Mouse (Mus musculus): Measurements from ENCODE around the gene P4hb. TPM values are rescaled to one million over a fixed set of nuclear protein-coding genes. Genes with fewer than 3 reads are reported as not detected.

The P4hb gene
- polyA plus RNA-seq (2017; shearing (Covaris generic)): 100 to 1,000 TPM; 162 to 169 TPM

GRCm38 (mm10) chr11:120572752-120573584, at the start of gene P4hb:
Gene P4hb (minus strand): TSS chr11:120573253.
- peak; percentile 82 for ATAC-seq

DNA sequence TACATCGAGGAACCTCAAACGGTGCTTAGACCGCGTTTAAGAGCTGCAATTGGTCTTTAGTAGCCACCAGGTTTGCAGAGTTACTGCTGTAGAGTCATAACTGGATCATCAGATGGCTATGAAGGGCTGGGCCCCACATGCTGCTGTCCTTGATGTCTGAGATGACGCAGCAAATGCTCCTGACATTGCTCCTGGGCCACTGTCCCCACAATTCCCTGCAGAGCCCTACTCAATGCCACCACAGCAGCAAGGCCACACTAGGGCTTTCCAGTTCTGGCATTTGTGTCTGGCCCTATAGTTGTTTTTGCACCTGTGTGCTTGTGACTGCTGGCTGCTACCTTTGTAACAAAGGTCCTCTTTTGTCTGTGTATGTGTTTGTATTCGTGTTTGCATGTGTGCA, 49.8 kb upstream of the P4hb start:
- ATAC-seq: no peak

- ATAC-seq: no peak
Measured at GRCm38 (mm10) chr11:120620195-120620594, 47.1 kb upstream of the P4hb start.

GRCm38 (mm10) chr11:120618619-120619535, 45.8 kb upstream of the P4hb start:
- ATAC-seq: no peak

- peak; percentile 93 for ATAC-seq
Measured at GRCm38 (mm10) chr11:120617519-120618112, 44.6 kb upstream of the P4hb start, which contains the start of gene Pcyt2. Gene Pcyt2 (minus strand): TSS chr11:120617936.

- no peak for ATAC-seq
Measured at GRCm38 (mm10) chr11:120616617-120617294, 43.7 kb upstream of the P4hb start.

DNA sequence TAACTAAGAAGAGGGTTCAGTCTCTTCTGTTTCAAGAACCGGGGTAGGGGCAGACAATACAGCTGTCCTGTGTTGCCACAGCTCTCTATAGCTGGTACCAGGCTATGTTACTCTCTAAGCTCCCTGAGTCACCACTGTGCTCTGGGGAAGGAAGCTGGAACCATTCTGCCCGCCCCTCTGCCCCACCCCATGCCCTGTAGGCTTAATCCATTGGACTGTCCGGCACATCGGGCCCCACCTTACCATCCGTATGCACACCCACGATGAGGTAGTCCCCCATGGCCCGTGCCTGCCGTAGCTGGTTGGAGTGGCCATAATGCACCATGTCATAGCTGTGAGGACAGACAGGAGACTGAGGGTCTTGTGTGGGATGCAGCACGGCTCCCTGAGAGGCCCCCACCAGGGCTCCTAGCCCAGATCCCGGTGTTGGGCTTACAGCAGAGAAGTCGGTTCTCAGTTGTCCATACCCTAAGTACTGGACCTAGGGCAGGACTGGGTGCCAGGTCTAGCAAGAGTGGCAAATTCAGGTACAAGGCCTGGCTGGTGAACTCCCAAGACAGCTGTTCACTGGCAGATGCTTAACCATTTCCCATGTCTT, 42.7 kb upstream of the P4hb start:
- ATAC-seq: no peak

- no peak for ATAC-seq
Measured at GRCm38 (mm10) chr11:120615167-120615566, 42.1 kb upstream of the P4hb start.

DNA sequence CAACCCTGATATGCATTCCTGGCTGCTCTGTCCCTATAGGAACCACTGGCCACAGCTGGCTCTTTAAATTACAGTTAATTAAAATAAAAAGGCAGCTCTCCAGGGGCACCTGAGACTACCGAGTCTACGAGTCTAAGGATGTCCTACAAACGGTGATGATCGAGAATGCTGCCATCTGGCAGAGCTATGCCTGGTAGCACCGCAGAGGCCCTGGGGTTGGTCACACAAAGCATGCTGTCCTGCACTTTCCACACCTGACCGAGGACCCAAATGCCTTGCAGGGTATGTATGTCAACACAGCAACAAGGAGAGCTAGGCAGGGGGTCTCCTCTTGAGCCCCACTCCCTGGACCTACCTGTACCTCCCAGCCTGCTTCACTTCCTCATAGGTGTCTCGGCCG, 40.9 kb upstream of the P4hb start:
- no peak for ATAC-seq

- ATAC-seq: no peak
Measured at GRCm38 (mm10) chr11:120613481-120613972, 40.5 kb upstream of the P4hb start.

DNA sequence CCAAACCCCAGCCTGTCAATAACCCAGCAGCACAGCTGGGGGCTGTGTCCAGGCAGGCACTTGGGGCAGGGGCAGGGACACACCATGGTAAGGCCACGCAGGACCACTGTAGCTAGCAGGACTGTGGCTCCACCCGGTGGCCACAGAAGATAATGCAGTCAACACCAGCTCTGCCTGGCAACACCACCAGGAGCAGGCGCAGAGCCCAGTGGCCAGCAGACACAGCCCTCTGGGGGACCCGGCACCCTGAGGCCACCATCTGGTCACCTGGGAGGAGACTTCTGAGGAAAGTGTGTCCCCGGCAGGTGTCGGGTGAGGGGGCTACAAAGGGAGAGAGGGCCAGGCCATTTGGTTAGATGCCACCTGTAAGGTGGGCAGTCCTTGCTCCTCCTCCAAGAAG, 39.7 kb upstream of the P4hb start:
- peak; percentile 41 for ATAC-seq

DNA sequence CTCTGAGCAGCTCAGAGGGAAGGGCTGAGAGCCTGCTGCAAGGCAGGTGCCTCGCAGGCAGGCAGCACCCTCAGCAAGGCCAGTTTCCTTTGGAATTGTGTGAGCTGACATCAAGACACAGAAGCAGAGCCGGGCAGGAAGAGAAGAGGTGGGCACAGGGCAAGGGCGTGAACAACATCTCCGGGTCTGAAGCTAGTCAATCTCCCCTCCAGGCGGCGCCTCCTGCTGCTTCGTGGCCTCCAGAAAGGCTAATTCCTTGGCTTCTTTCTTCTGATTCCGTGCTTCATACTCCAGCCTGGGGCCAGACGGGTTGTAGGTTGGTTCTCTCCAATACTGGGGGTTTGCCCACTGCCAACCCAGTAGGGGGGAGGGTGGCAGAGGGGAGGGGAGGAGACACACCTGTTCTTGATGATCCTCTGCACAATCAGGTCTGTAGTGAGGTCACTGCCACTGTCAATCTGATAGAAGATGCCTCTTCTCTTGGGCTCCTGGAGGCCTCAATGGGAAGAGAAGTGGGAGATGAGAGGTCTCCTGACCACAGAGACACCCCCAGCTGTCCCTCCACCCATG, 37.5 kb upstream of the P4hb start:
- no peak for ATAC-seq

DNA sequence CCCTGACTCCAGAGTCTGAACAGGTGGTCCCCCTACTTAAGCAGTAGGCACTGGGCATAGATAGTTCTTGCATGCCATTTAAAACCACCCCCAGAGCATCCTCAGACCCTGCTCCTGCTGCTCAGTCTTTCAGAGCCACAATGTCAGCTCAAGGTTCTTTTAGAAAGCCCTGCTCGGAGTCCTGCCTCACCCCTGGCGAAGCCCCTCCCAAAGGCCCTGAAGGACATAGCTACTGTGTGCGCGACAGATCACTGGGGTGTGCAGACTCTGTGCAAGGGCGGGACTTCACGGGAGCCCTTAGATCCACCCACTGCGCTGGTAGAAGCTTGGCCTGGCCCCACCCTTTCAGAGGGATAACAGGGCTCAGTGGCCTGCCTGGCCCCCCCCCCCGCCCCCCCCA, 36.2 kb upstream of the P4hb start:
- ATAC-seq: no peak

DNA sequence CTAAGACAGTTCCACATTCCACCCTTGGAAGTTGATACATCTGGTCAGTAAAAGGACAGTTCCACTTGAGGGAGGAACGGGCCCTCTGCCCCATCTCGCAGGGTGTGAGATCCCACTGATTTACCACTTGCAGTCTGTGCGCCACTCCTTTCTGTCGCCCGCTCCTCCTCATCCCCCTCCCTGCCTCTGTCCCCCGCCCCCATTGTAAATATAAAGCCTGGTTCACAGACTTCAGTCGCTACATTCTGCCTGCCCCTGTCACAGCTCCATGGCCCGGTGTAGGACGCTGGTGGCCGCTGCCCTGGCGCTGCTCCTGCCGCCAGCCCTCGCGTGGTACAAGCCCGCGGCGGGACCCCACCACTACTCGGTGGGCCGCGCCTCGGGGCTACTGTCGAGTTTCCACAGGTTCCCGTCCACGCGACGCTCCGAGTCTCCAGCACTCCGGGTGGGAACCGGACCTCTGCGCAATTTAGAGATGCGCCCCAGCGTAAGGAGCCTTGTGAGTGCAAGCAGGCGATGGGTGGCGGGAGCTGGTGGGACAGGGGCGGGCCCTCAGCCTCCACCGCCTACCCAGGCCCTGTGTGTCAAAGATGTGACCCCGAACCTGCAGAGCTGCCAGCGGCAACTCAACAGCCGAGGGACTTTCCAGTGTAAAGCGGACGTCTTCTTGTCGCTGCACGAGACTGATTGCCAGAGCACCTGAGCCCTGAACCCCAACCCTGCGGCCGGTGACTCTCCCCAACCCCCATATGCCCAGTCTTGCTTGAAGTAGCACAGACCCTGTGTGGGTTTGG, 35.4 kb upstream of the P4hb start, which contains the start of gene Npb:
Gene Npb (plus strand): TSS at position 237 of the 794 bp plus-strand sequence.
- ATAC-seq: no peak

DNA sequence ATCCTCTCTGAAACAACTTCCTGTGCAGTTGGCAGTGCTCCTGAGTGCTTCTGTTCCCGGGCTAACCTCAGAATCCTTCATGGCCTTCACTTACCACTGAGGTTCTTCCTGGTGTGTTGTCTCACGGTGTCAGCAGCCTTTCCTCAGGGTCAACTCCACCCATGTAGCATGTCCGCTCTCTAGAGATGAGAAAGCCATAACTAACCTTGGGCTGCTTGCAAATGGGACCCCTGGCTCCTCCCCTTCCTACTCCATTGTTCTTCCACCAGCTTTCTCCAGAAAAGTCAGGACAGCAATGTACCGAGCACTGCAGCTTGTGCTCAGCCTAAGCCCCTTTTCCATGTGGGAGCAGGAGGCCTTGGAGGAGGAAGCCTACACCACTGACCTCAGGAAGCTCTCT, 33.7 kb upstream of the P4hb start:
- ATAC-seq: no peak

GRCm38 (mm10) chr11:120605667-120606066, 32.6 kb upstream of the P4hb start:
- ATAC-seq: no peak

GRCm38 (mm10) chr11:120603545-120603944, 30.5 kb upstream of the P4hb start:
- ATAC-seq: no peak

- peak; percentile 44 for ATAC-seq
Measured at GRCm38 (mm10) chr11:120600716-120601115, 27.7 kb upstream of the P4hb start.

- ATAC-seq: no peak
Measured at GRCm38 (mm10) chr11:120598990-120599549, 26.0 kb upstream of the P4hb start.

Data from CD4-positive, CD25-positive, alpha-beta regulatory T cell, adult 4 months (primary cell).